Mouse (Mus musculus): ENCODE results near the gene St8sia4.

GRCm38 (mm10) chr1:95618647-95619046, 48.7 kb downstream of the St8sia4 start:
- TF ChIP-seq CTCF (IDR thresholded peaks at IDR 0.05; ENCODE audit: low read depth, low read length) (no peak), POLR2A (IDR thresholded peaks at IDR 0.05; ENCODE audit: extremely low read depth, insufficient read depth, low read length) (no peak)
